Mouse (Mus musculus): Measurements from ENCODE around the gene Lasp1.

DNA sequence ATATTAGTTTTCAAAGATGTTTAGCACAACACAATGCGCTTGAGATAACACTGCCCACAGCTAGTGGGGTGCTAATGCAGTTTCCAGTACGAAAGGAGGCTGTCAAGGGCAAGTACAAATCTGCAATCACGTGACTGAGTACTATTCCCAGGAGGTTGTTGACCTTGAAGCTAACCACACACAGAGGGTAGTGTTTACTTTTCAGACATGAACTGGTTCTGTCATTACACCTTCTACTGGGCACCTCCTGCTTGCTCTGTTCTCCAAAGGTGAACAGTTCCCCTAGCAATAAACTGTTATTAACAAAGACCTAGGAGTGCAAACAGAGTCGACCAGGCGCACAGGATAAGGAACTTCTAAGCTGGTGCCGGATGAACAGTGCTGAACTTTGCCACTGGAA is 51.6 kb downstream of the Lasp1 start:
- TF ChIP-seq POLR2A (IDR thresholded peaks at IDR 0.05; ENCODE audit: borderline replicate concordance, low read depth, low read length), result no peak
- TF ChIP-seq CTCF (IDR thresholded peaks at IDR 0.05; ENCODE audit: low read depth, low read length), result no peak

All from bone marrow macrophage, adult 2 months (primary cell).